Mouse (Mus musculus): ENCODE data around the gene Lcn3.

DNA sequence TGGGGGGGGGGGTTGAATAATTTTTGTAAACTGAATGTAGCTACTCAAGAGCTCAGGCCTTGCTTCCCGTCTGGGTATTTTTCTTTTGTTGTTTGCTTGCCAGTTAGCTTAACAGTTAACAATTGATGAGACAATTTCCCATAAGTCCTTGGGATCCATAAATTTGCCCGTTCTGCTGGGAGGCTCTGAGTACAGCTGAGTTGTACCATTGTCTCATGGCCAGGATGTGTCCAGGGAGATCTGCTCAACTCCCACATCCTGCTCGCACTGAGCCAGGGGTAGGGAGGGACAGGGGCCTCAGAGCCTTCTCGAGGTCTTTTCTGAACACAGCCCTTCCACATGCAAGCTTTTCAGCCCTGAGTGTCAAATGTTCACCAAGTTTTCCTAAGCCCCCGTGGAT is 32.7 kb downstream of the Lcn3 start:
- TF ChIP-seq GATA1 (IDR thresholded peaks at IDR 0.05; ENCODE audit: low read length), result no peak
- TF ChIP-seq TAL1 (IDR thresholded peaks at IDR 0.05; ENCODE audit: low read length), result no peak

Data from erythroblast, embryonic 14.5 days (primary cell).